Mouse (Mus musculus) naive thymus-derived CD4-positive, alpha-beta T cell, adult 5 months (primary cell): ENCODE results near the gene Tcf23. TPM values are rescaled to one million over a fixed set of nuclear protein-coding genes. Genes with fewer than 3 reads are reported as not detected.

Source experiments
- polyA plus RNA-seq: library from polyadenylated mRNA; unstranded; fragments of 100-300 nt; shearing (Covaris generic); gene quantifications from one replicate; pipeline ENCODE4 v1.2.1, GENCODE M21; 2017

Gene Tcf23
- not detected for polyA plus RNA-seq

DNA sequence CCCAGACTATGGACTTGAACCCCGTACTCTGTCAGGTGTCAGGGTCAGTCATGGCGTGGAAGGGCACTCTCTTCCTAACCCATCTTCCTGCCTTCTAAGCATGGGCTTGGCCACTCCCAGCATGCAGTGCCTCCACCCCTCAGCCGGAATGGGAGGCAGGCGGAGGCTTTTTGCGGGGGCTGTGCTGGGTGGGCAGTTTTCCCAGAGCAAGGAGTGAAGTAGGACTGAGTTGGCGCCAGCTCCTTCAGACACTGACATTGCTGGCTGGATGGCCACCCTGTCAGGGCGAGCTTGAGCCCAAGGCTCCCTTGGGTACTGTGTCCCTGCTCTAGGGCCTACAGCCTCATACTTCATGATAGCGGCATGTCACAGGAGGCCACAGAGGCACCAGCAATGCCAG lies at the start of gene Tcf23:
Tcf23 (plus strand) TSS at position 247 of the 400 bp plus-strand sequence.

DNA sequence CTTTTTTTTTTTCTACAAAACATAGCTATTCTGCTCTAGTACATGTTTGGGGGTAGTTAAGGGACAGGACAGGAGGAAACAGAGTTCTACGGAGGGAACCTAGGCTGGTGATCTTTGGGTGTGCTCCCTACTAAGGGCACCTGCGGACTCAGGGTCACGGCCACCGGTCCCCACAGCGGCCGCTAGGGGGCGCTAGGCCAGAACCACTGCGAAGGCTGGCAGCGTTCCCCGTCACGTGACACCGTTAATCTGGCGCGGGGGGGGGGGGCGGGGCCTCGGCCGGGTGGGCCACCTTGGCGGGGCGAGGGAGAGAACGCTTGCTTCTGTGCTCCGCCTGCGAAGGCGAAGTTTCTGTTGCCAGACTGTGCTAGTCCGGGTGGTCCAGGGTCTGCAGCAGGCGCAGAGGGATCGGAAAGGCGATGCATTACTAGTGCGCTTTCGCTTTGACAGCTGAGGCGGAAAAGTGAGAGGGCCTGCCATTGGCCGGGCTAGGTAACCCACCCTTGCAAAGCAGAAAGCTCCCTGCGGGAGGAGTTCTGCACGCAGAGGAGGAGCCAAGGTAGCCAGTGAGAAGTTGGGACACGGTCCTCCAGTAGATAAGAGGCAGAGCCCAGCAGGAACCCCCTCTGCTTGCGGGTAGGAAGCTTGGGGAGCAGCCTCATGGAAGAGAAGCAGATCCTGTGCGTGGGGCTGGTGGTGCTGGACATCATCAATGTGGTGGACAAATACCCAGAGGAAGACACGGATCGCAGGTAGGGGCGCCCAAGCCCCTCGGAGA lies 47.0 kb upstream of the Tcf23 start, which contains the start of gene Khk:
Khk (plus strand) TSS at position 176 of the 778 bp plus-strand sequence.

DNA sequence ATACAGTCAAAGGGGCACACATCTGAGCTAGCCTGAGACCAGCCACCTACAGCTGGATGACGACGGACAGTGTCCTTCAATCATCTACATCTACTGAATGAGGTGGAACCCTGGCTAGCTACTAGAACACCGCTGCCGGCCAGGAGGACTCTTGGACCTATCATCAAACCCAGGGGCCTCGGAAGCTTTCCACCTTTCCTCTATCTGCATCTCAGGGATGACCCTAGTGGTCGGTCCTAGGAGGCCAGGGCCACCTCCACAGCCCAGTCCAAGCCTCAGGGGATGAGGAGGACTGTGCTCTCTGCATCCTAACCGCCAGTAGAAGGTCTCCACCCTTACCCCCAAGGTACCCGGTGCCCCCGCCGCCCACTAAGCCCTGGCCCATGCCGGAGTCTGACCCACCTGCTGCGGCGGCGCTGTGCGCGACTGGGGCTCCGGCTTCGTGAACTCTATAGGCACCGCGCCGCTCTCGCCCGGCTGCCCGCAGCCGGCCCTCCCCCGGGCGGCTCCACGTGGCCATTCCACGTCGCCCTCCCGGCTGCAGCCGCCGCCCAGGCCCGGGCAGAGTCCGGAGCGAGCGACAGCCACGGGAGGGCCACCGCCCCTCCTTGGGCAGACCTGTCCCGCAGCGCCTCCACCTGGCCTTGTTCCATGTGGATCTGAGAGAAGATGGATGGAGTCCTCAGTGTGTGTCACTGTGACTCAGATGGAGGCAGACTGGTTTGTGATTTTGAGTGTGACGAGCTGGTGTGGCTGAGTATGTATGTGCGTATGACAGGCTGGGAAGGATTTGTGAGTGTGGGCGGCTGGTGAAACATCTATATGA lies 23.3 kb upstream of the Tcf23 start, which contains the start of gene Cgref1:
Cgref1 (minus strand) TSS at position 636 of the 826 bp plus-strand sequence.

GRCm38 (mm10) chr5:30959966-30960501 lies 8.4 kb upstream of the Tcf23 start, which contains the start of gene Preb:
Gene Preb (minus strand): TSS chr5:30960361.

Other genes starting within 250 kb of the Tcf23 start
- gene Mapre3, start 154.0 kb upstream of the Tcf23 start, polyA plus RNA-seq, result 6.8 TPM
- 49.2 TPM for gene Tmem214, start 100.7 kb upstream of the Tcf23 start, polyA plus RNA-seq
- gene Agbl5, start 80.0 kb upstream of the Tcf23 start, polyA plus RNA-seq, result 7.2 TPM
- 208 TPM for gene Ost4, start 60.9 kb upstream of the Tcf23 start, polyA plus RNA-seq
- gene Emilin1, start 55.3 kb upstream of the Tcf23 start, polyA plus RNA-seq, result 3.2 TPM
- 26.3 TPM for gene Khk, start 47.2 kb upstream of the Tcf23 start, polyA plus RNA-seq
- gene Cgref1, start 23.1 kb upstream of the Tcf23 start, polyA plus RNA-seq, result not detected
- 231 TPM for gene Preb, start 8.3 kb upstream of the Tcf23 start, polyA plus RNA-seq
- gene Atraid, start 79.7 kb downstream of the Tcf23 start, polyA plus RNA-seq, result 64.4 TPM
- gene Slc5a6, start 80.3 kb downstream of the Tcf23 start, polyA plus RNA-seq, result 8.8 TPM
- 24.5 TPM for gene Cad, start 86.1 kb downstream of the Tcf23 start, polyA plus RNA-seq
- gene Dnajc5g, start 137.6 kb downstream of the Tcf23 start, polyA plus RNA-seq, result not detected
- not detected for gene Slc30a3, start 139.6 kb downstream of the Tcf23 start, polyA plus RNA-seq
- gene Trim54, start 148.1 kb downstream of the Tcf23 start, polyA plus RNA-seq, result not detected
- gene Ucn, start 170.2 kb downstream of the Tcf23 start, polyA plus RNA-seq, result not detected
- gene Mpv17, start 185.6 kb downstream of the Tcf23 start, polyA plus RNA-seq, result 15.3 TPM
- gene Gm29609, start 211.2 kb downstream of the Tcf23 start, polyA plus RNA-seq, result 2.5 TPM
- 94.7 TPM for gene Gtf3c2, start 211.5 kb downstream of the Tcf23 start, polyA plus RNA-seq
- gene Snx17, start 224.6 kb downstream of the Tcf23 start, polyA plus RNA-seq, result 88.9 TPM
- 51.6 TPM for gene Eif2b4, start 224.8 kb downstream of the Tcf23 start, polyA plus RNA-seq
- 23.9 TPM for gene Zfp513, start 233.6 kb downstream of the Tcf23 start, polyA plus RNA-seq